Mouse (Mus musculus) midbrain, embryonic 10.5 days (tissue): ENCODE measurements around the gene Ddx20. TPM values are rescaled to one million over a fixed set of nuclear protein-coding genes. Genes with fewer than 3 reads are reported as not detected.

ENCODE experiments used
- DNase-seq: peaks from one replicate; pipeline ENCODE4 v3.0.0-alpha.2; 2017; ENCODE audit warnings: low spot score
- H3K27ac ChIP-seq: fragments of 300-500 bp; sonication (generic); replicated peaks from 2 replicates; pipeline ENCODE4 v1.5.1; 2016; ENCODE audit warnings: mild to moderate bottlenecking
- H3K27me3 ChIP-seq: fragments of 300-500 bp; sonication (generic); 2 replicates; pipeline ENCODE4 v1.6.1; 2016; ENCODE audit warnings: low read depth, mild to moderate bottlenecking; ENCODE audit not compliant: poor library complexity, severe bottlenecking
- H3K36me3 ChIP-seq: fragments of 300-500 bp; sonication (generic); 2 replicates; pipeline ENCODE4 v1.6.1; 2016; ENCODE audit warnings: mild to moderate bottlenecking, moderate library complexity
- H3K4me1 ChIP-seq: fragments of 300-500 bp; sonication (generic); 2 replicates; pipeline ENCODE4 v1.6.1; 2016
- H3K4me3 ChIP-seq: fragments of 300-500 bp; sonication (generic); 2 replicates; pipeline ENCODE4 v1.5.1; 2016; ENCODE audit warnings: mild to moderate bottlenecking, moderate library complexity
- H3K9me3 ChIP-seq: fragments of 300-500 bp; sonication (generic); replicated peaks from 2 replicates; pipeline ENCODE4 v1.6.1; 2016; ENCODE audit warnings: mild to moderate bottlenecking
- WGBS: fragments of 180-500 bp; shearing (Covaris S2); methylation state at CpG from one replicate; pipeline ENCODE4 v1.1.7; 2016; 5-methylcytosine and 5-hydroxymethylcytosine counted together
- polyA plus RNA-seq: library from polyadenylated mRNA; unstranded; fragments of >200 nt; fragmentation: Nextera tagmentation; extraction: Ambion mirVana; gene quantifications from 2 replicates; pipeline ENCODE4 v1.2.1, GENCODE M21; 2016

Gene Ddx20
- polyA plus RNA-seq, 1 experiment from 2014 or later, result 53.5 TPM

DNA sequence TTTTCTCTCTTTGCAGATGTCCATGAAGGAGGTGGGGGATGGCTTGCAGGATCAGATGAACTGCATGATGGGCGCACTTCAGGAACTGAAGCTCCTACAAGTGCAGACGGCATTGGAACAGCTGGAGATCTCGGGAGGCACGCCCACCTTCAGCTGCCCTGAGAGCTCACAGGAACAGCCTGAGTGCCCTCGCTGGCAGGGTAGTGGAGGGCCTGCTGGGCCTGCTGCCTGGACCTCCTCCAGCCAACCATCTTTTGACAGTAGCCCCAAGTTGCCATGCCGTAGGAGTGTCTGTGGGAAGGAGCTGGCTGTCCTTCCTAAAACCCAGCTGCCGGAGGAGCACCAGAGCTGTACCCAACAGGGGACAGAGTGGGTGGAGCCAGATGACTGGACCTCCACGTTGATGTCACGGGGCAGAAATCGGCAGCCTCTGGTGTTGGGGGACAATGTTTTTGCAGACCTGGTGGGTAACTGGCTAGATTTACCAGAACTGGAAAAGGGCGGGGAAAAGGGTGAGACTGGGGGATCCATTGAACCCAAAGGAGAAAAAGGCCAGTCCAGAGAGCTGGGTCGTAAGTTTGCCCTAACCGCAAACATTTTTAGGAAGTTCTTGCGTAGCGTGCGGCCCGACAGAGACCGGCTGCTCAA, 29.1 kb upstream of the Ddx20 start:
- 59% methylated on average over 18 of the region's 18 CpGs for WGBS
- no peaks in the 10 kb centered on the region for H3K36me3 ChIP-seq

GRCm38 (mm10) chr3:105714820-105715167, 27.4 kb upstream of the Ddx20 start:
- H3K27me3 ChIP-seq, result peaks cover 10% of the 10 kb centered on the region
- H3K27ac ChIP-seq, result no peak overlapping the region
- H3K4me3 ChIP-seq, result no peak overlapping the region
- no peak for DNase-seq
- H3K36me3 ChIP-seq, result no peaks in the 10 kb centered on the region
- peaks cover 47% of the 10 kb centered on the region for H3K4me1 ChIP-seq
- no peaks in the 10 kb centered on the region for H3K9me3 ChIP-seq

More for the DNA sequence above, 29.1 kb upstream of the Ddx20 start:
- DNase-seq, result no peak
- H3K9me3 ChIP-seq, result no peaks in the 10 kb centered on the region
- no peak overlapping the region for H3K4me3 ChIP-seq
- H3K4me1 ChIP-seq, result peaks cover 52% of the 10 kb centered on the region
- H3K27me3 ChIP-seq, result no peaks in the 10 kb centered on the region
- H3K27ac ChIP-seq, result no peak overlapping the region

DNA sequence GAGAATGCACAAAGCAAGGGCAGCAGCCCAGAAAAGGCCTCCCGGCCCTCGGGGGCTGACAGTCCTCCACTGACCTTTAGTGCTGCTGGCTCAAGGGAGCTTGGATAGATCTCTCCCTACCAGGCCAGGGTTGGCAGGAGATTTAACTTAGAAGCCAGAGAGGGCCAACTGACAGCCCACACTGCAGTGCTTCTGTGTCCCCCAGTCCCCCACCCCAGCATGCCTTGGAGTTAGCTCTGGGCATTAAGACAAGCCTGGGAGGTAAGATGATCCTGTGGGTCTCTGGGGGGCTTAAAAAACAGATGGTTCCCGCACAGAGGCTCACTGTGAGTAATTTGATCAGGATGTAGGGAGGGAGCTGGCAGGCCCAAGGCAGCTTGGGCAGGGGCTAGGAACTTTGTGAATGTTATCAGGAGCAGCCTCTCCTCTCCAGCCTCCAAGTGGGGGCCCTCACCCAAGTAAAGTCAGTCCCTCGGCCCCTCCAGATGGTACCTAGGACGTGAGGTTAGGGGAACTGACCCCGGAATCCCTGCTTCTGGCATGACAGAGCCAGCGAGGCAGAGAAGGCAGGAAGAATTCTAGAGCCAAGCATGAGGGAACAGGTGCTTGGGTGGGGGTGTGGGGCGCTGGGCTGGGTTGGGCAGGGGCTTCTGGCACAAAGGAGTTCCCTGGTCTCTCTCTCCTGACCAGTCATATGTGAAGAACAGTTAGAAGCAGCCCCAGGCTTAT, 26.9 kb upstream of the Ddx20 start:
- Histone ChIP-seq H3K4me3 (no peak overlapping the region), H3K27me3 (peaks cover 10% of the 10 kb centered on the region), H3K27ac (peak overlapping the region; percentile 80), H3K9me3 (no peaks in the 10 kb centered on the region), H3K4me1 (peaks cover 47% of the 10 kb centered on the region), H3K36me3 (no peaks in the 10 kb centered on the region)
- peak; percentile 36 for DNase-seq
- WGBS, result 13% methylated on average over 8 of the region's 8 CpGs

DNA sequence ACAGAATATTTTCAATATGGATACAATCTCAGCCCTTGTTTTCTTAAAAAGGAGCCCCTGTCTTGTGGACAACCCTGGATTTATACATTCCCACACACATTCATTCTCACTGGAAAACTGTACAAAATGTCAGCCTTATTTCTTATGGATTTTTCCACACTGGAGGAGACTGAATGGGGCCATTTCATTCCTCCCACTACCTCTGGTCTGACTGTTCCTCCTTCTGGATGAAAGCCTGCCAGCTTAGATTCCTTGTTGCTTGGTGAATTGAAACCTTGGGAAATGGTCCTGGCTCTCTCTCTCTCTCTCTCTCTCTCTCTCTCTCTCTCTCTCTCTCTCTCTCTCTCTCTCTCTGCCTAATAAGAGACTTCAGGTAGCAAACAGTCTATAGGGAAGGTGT, 25.5 kb upstream of the Ddx20 start:
- peaks cover 45% of the 10 kb centered on the region for H3K4me1 ChIP-seq
- peaks cover 10% of the 10 kb centered on the region for H3K27me3 ChIP-seq
- H3K9me3 ChIP-seq, result no peaks in the 10 kb centered on the region
- H3K4me3 ChIP-seq, result no peak overlapping the region
- H3K27ac ChIP-seq, result no peak overlapping the region
- DNase-seq, result no peak
- H3K36me3 ChIP-seq, result no peaks in the 10 kb centered on the region

- Histone ChIP-seq H3K9me3 (no peaks in the 10 kb centered on the region), H3K27ac (0 out of 2 replicates have a peak overlapping the region, but pooled peaks have one; percentile 14), H3K4me3 (no peak overlapping the region), H3K27me3 (peaks cover 19% of the 10 kb centered on the region), H3K4me1 (peaks cover 49% of the 10 kb centered on the region), H3K36me3 (no peaks in the 10 kb centered on the region)
- no peak for DNase-seq
- 71% methylated on average over 7 of the region's 7 CpGs for WGBS
Measured at GRCm38 (mm10) chr3:105711741-105712140, 24.4 kb upstream of the Ddx20 start.

- Histone ChIP-seq H3K9me3 (no peaks in the 10 kb centered on the region), H3K27me3 (peaks cover 34% of the 10 kb centered on the region), H3K4me3 (no peak overlapping the region), H3K27ac (no peak overlapping the region), H3K4me1 (peaks cover 53% of the 10 kb centered on the region), H3K36me3 (no peaks in the 10 kb centered on the region)
- no peak for DNase-seq
- WGBS, result 90% methylated on average over 6 of the region's 6 CpGs
Measured at GRCm38 (mm10) chr3:105710246-105710645, 22.9 kb upstream of the Ddx20 start.

- H3K27me3 ChIP-seq, result peaks cover 51% of the 10 kb centered on the region
- no peaks in the 10 kb centered on the region for H3K9me3 ChIP-seq
- H3K4me1 ChIP-seq, result peaks cover 50% of the 10 kb centered on the region
- H3K4me3 ChIP-seq, result no peak overlapping the region
- H3K36me3 ChIP-seq, result no peaks in the 10 kb centered on the region
- no peak for DNase-seq
- 15% methylated on average over 7 of the region's 7 CpGs for WGBS
- no peak overlapping the region for H3K27ac ChIP-seq
Measured at GRCm38 (mm10) chr3:105707590-105707989, 20.2 kb upstream of the Ddx20 start.

DNA sequence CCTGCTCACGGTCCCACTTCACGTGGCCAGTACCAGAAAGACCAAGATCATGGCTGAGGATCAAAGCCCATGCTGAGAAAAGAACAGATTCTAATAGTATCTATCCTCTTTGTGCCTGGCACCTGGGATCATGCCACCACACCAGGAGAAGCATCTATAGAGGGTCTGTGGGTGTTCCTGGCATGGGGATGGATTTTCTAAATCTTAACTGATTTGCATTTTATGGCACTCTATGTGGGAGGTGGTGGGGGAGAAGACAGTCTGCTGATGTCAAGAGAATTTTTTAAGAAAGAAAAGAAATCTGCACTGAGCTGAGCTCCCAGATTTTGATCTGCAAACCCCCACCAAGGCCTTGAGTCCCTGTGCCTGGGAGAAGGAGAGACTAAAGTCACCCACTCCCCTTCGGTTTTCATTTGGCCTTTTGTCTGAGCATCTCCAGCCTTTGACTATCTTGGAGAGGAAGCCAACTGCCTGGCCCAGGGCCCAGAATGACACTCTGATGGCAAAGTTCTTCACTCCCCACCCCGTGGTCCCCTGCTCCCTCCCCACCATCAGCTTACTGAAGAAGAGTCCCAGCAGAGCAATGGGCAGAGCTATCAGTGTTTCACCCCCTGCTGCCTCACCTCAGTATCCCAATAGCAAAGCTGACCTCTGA, 19.1 kb upstream of the Ddx20 start:
- H3K36me3 ChIP-seq, result no peaks in the 10 kb centered on the region
- H3K4me3 ChIP-seq, result no peak overlapping the region
- H3K27ac ChIP-seq, result no peak overlapping the region
- DNase-seq, result no peak
- 37% methylated on average over 4 of the region's 4 CpGs for WGBS
- no peaks in the 10 kb centered on the region for H3K9me3 ChIP-seq
- H3K27me3 ChIP-seq, result peaks cover 62% of the 10 kb centered on the region
- H3K4me1 ChIP-seq, result peaks cover 52% of the 10 kb centered on the region

GRCm38 (mm10) chr3:105705561-105705960, 18.2 kb upstream of the Ddx20 start:
- Histone ChIP-seq H3K4me3 (peak overlapping the region; percentile 73), H3K36me3 (no peaks in the 10 kb centered on the region), H3K4me1 (peaks cover 55% of the 10 kb centered on the region), H3K27me3 (peaks cover 67% of the 10 kb centered on the region), H3K9me3 (no peaks in the 10 kb centered on the region), H3K27ac (peak overlapping the region; percentile 72; the same call in 1 of the 2 replicates)
- no peak for DNase-seq
- 13% methylated on average over 3 of the region's 3 CpGs for WGBS

- Histone ChIP-seq H3K4me1 (peaks cover 55% of the 10 kb centered on the region), H3K27ac (peak overlapping the region; percentile 72), H3K36me3 (no peaks in the 10 kb centered on the region), H3K4me3 (peak overlapping the region; percentile 73), H3K27me3 (peaks cover 63% of the 10 kb centered on the region), H3K9me3 (no peaks in the 10 kb centered on the region)
- peak; percentile 58 for DNase-seq
- under 1% methylated on average over 28 of the region's 28 CpGs for WGBS
Measured at GRCm38 (mm10) chr3:105705061-105705549, 17.7 kb upstream of the Ddx20 start.

DNA sequence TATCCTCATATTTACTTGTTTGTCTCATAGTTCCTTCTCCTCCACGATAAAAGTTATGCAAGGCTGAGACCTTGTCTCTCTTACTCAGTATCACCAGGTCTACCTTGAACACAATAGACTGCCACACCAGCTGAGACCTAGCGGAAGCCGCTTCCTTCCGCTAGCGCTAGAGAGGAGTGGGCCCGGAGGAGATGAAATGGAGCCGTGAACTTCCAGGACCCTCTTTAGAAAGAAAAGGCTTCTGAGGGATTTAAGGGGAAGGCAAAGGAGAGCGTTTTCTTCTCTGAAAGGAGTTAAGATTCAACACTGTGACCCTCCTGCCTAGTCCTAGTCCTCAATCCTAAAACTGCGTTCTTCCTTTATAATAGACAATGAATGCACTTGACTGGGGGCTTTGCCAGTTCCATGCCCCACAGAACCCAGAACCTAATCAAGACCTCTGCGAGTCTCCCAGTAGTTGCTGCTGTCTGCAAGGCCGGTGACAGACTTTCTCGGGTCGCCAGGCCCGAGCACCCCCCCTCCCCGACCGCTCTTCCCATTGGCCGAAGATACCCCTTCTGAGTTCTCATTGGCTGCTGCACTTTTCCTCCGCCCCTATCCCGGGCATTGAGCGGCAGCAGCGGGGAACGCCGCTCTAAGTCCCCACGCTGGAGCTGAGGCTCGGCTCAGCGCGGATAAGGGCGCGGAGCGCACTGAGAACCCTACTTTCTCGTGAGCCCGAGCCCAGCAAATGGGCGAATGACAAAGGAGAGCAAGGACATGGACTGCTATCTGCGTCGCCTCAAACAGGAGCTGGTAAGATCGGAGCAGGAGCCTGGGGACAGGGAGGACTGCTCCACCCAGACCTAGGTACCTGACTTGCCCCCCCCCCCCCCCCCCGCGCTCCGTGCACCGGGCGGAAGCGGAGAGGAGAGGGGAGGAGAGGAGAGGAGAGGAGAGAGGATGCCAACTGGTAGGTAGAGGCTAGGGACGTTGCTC, 16.9 kb upstream of the Ddx20 start, which contains the start of gene Inka2:
TSS of gene Inka2 (plus strand) at position 569 of the 978 bp plus-strand sequence.
- WGBS, result 1% methylated on average over 38 of the region's 43 CpGs
- H3K4me1 ChIP-seq, result peaks cover 55% of the 10 kb centered on the region
- H3K27me3 ChIP-seq, result peaks cover 60% of the 10 kb centered on the region

DNA sequence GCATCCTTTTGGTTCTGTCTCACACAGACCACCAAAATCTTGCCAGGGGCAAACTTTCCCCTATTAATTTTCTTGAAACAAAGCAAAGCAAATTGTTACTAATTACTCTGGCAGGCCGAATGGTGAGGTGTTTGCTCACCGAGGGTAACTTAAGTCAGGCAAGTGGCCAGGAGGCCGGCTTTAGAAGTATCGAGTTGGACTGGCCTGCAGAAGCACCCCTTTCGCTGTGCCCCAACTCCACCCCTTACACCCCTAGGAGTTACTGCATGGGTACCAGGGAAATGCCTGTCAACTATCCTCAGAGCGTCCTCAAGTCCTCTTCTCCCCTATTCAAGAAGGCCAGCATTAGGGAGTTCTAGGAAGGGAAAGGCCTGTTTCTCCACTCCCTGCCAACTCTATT, 16.2 kb upstream of the Ddx20 start:
- Histone ChIP-seq H3K27ac (no peak overlapping the region), H3K4me3 (no peak overlapping the region), H3K27me3 (peaks cover 60% of the 10 kb centered on the region), H3K4me1 (peaks cover 59% of the 10 kb centered on the region), H3K9me3 (no peaks in the 10 kb centered on the region), H3K36me3 (no peaks in the 10 kb centered on the region)
- no peak for DNase-seq
- WGBS, result 53% methylated on average over 6 of the region's 6 CpGs

More for the DNA sequence above, 16.9 kb upstream of the Ddx20 start, which contains the start of gene Inka2:
- peak; percentile 85 for DNase-seq
- Histone ChIP-seq H3K9me3 (no peaks in the 10 kb centered on the region), H3K36me3 (no peaks in the 10 kb centered on the region), H3K27ac (peak within 1 kb of the TSS; percentile 72), H3K4me3 (peak within 1 kb of the TSS; percentile 73)
